Mouse (Mus musculus) liver, embryonic 16.5 days (tissue): Measurements from ENCODE around the gene Robo4. TPM values are rescaled to one million over a fixed set of nuclear protein-coding genes. Genes with fewer than 3 reads are reported as not detected.

ENCODE experiments used
- polyA plus RNA-seq: library from polyadenylated mRNA; unstranded; fragments of >200 nt; fragmentation: Nextera tagmentation; extraction: Ambion mirVana; gene quantifications from 2 replicates; pipeline ENCODE4 v1.2.1, GENCODE M21; 2015

Robo4 gene
- polyA plus RNA-seq, 1 experiment from 2014 or later = 3.0 TPM

Other genes with a start within 250 kb of the Robo4 start
- gene Tmem218, start 193.7 kb upstream of the Robo4 start, polyA plus RNA-seq = 3.4 and 3.5 TPM in 2 replicates
- 1.9 and 2.0 TPM in 2 replicates for gene Slc37a2, start 146.2 kb upstream of the Robo4 start, polyA plus RNA-seq
- gene Ccdc15, start 53.5 kb upstream of the Robo4 start, polyA plus RNA-seq = 3.1 and 3.6 TPM in 2 replicates
- not detected in 2 replicates for gene Hepacam, start 34.5 kb upstream of the Robo4 start, polyA plus RNA-seq
- gene Robo3, start 31.3 kb downstream of the Robo4 start, polyA plus RNA-seq = 0.11 and 0.14 TPM in 2 replicates
- 2.5 and 2.7 TPM in 2 replicates for gene Msantd2, start 87.4 kb downstream of the Robo4 start, polyA plus RNA-seq
- 15.7 and 16.0 TPM in 2 replicates for gene Esam, start 126.2 kb downstream of the Robo4 start, polyA plus RNA-seq
- 0.16 and 0.34 TPM in 2 replicates for gene Vsig2, start 137.4 kb downstream of the Robo4 start, polyA plus RNA-seq
- 4.9 and 6.3 TPM in 2 replicates for gene Nrgn, start 151.0 kb downstream of the Robo4 start, polyA plus RNA-seq
- gene Siae, start 153.8 kb downstream of the Robo4 start, polyA plus RNA-seq = 5.4 and 5.5 TPM in 2 replicates
- gene Spa17, start 211.8 kb downstream of the Robo4 start, polyA plus RNA-seq = 1.9 and 2.1 TPM in 2 replicates